Comparison of ENCODE assay signal across 18 mouse cellular contexts in genomic region chr4:154402948-154403347, GRCm38 (mm10).
DNase-seq lines count a peak whose midpoint lies in the region; ATAC-seq and TF ChIP-seq lines count a peak whose summit lies in the region.
"Had no signal": no experiment of that assay in that cellular context is flagged by ENCODE, and none has a peak within 500 bp of the region (broad histone marks: within the 10 kb centered on the region; RNA-seq: fewer than 3 reads in every experiment).

No protein-coding gene starts in this region.

- TF ChIP-seq CTCF in hindbrain, postnatal 0 days (IDR thresholded peaks at IDR 0.05; ENCODE audit: low read depth) = no peak
- TF ChIP-seq CTCF in midbrain, postnatal 0 days (IDR thresholded peaks at IDR 0.05) = no peak

- H3K4me2 ChIP-seq in hindbrain, postnatal 0 days (ENCODE audit: low read depth, low read length) = no peak overlapping the region
- no peak overlapping the region for H3K4me2 ChIP-seq in hindbrain, embryonic 14.5 days (replicated peaks)
- no peak overlapping the region for H3K4me2 ChIP-seq in midbrain, embryonic 12.5 days (replicated peaks)
- no peak overlapping the region for H3K4me2 ChIP-seq in midbrain, embryonic 16.5 days (ENCODE audit: low read length)
- no peak overlapping the region for H3K4me2 ChIP-seq in midbrain, postnatal 0 days (ENCODE audit: low read depth, low read length, poor library complexity, severe bottlenecking)
- H3K4me2 ChIP-seq: embryonic facial prominence, embryonic 12.5 days; heart, embryonic 11.5 days had no signal

- no peak for DNase-seq in frontal cortex, postnatal 10 days (ENCODE audit: low spot score in 2 of 2)
- peak; percentile 36 for DNase-seq in hindbrain, postnatal 0 days (ENCODE audit: low spot score)
- DNase-seq in hindbrain, embryonic 14.5 days (ENCODE audit: low spot score) = no peak
- peak; percentile 35 for DNase-seq in midbrain, postnatal 0 days (ENCODE audit: low spot score)
- DNase-seq: adrenal gland, postnatal 36 days; B cell, adult 2 months; cerebellum, adult 11 months; kidney, adult 2 months; lung, postnatal 4 days had no signal

- no peaks in the 10 kb centered on the region for H3K36me3 ChIP-seq in hindbrain, postnatal 0 days (ENCODE audit: insufficient read depth, low read length)
- H3K36me3 ChIP-seq in hindbrain, embryonic 14.5 days (replicated peaks; ENCODE audit: control insufficient read depth, insufficient read depth) = no peaks in the 10 kb centered on the region
- H3K36me3 ChIP-seq in midbrain, embryonic 12.5 days = no peaks in the 10 kb centered on the region
- no peaks in the 10 kb centered on the region for H3K36me3 ChIP-seq in midbrain, embryonic 16.5 days (ENCODE audit: control insufficient read depth, insufficient read depth, low read length)
- no peaks in the 10 kb centered on the region for H3K36me3 ChIP-seq in midbrain, postnatal 0 days (ENCODE audit: insufficient read depth, low read length)
- H3K36me3 ChIP-seq: embryonic facial prominence, embryonic 12.5 days; G1E had no signal

- H3K27ac ChIP-seq in hindbrain, postnatal 0 days = no peak overlapping the region
- no peak overlapping the region for H3K27ac ChIP-seq in hindbrain, embryonic 14.5 days
- 0 out of 2 replicates have a peak overlapping the region, but pooled peaks have one; percentile 11 for H3K27ac ChIP-seq in midbrain, embryonic 12.5 days (replicated peaks)
- no peak overlapping the region for H3K27ac ChIP-seq in midbrain, embryonic 16.5 days (ENCODE audit: low read length)
- H3K27ac ChIP-seq in midbrain, postnatal 0 days (ENCODE audit: low read depth, low read length) = no peak overlapping the region
- H3K27ac ChIP-seq: embryonic facial prominence, embryonic 12.5 days; kidney, postnatal 0 days had no signal

- H3K4me3 ChIP-seq in hindbrain, postnatal 0 days (ENCODE audit: low read length) = no peak overlapping the region
- no peak overlapping the region for H3K4me3 ChIP-seq in hindbrain, embryonic 14.5 days (replicated peaks; ENCODE audit: low read length)
- H3K4me3 ChIP-seq in midbrain, embryonic 12.5 days = no peak overlapping the region
- no peak overlapping the region for H3K4me3 ChIP-seq in midbrain, embryonic 16.5 days (ENCODE audit: low read depth, low read length)
- H3K4me3 ChIP-seq in midbrain, postnatal 0 days (ENCODE audit: low read depth, low read length) = no peak overlapping the region
- H3K4me3 ChIP-seq: embryonic facial prominence, embryonic 12.5 days had no signal

- H3K27me3 ChIP-seq in hindbrain, postnatal 0 days (ENCODE audit: insufficient read depth, low read length) = no peaks in the 10 kb centered on the region; the same call in 1 of the 2 replicates
- H3K27me3 ChIP-seq in hindbrain, embryonic 14.5 days (ENCODE audit: control insufficient read depth, insufficient read depth, low read length) = 0 out of 2 replicates have a peak, but pooled peaks cover 8% of the 10 kb centered on the region
- H3K27me3 ChIP-seq in midbrain, embryonic 12.5 days = peaks cover 17% of the 10 kb centered on the region
- H3K27me3 ChIP-seq in midbrain, embryonic 16.5 days (ENCODE audit: control insufficient read depth, insufficient read depth, low read depth, low read length) = no peaks in the 10 kb centered on the region; the same call in 1 of the 2 replicates
- H3K27me3 ChIP-seq in midbrain, postnatal 0 days (ENCODE audit: insufficient read depth, low read length) = no peaks in the 10 kb centered on the region
- H3K27me3 ChIP-seq: CH12.LX; embryonic facial prominence, embryonic 12.5 days had no signal

- ATAC-seq in frontal cortex, adult (ENCODE audit: low TSS enrichment) = peak; percentile 43; the same call in 1 of the 2 replicates
- ATAC-seq in hindbrain, postnatal 0 days = peak; percentile 35; the same call in 1 of the 2 replicates
- ATAC-seq in hindbrain, embryonic 14.5 days (ENCODE audit: low FRiP score) = no peak
- ATAC-seq in midbrain, embryonic 12.5 days (ENCODE audit: low FRiP score, low read depth) = no peak
- no peak for ATAC-seq in midbrain, embryonic 16.5 days
- no peak for ATAC-seq in midbrain, postnatal 0 days (ENCODE audit: low FRiP score)
- ATAC-seq: Patski had no signal

- H3K9ac ChIP-seq in hindbrain, postnatal 0 days (replicated peaks; ENCODE audit: low read length) = no peak overlapping the region
- no peak overlapping the region for H3K9ac ChIP-seq in hindbrain, embryonic 14.5 days
- H3K9ac ChIP-seq in midbrain, embryonic 12.5 days (replicated peaks) = no peak overlapping the region
- H3K9ac ChIP-seq in midbrain, embryonic 16.5 days (ENCODE audit: low read depth, low read length) = no peak overlapping the region
- no peak overlapping the region for H3K9ac ChIP-seq in midbrain, postnatal 0 days (replicated peaks; ENCODE audit: low read length, poor library complexity, severe bottlenecking)
- H3K9ac ChIP-seq: embryonic facial prominence, embryonic 12.5 days had no signal

- WGBS in hindbrain, postnatal 0 days = 21% methylated on average over 4 of the region's 4 CpGs
- WGBS in hindbrain, embryonic 14.5 days = 10% methylated on average over 4 of the region's 4 CpGs
- WGBS in midbrain, embryonic 12.5 days = 18% methylated on average over 4 of the region's 4 CpGs
- 10% methylated on average over 4 of the region's 4 CpGs for WGBS in midbrain, embryonic 16.5 days
- WGBS in midbrain, postnatal 0 days = 24% methylated on average over 4 of the region's 4 CpGs

- no peaks in the 10 kb centered on the region for H3K9me3 ChIP-seq in hindbrain, postnatal 0 days (ENCODE audit: low read length)
- H3K9me3 ChIP-seq in hindbrain, embryonic 14.5 days (ENCODE audit: control insufficient read depth, low read length) = no peaks in the 10 kb centered on the region
- H3K9me3 ChIP-seq in midbrain, embryonic 12.5 days = no peaks in the 10 kb centered on the region
- no peaks in the 10 kb centered on the region for H3K9me3 ChIP-seq in midbrain, embryonic 16.5 days (replicated peaks; ENCODE audit: control insufficient read depth, low read length, poor library complexity, severe bottlenecking)
- H3K9me3 ChIP-seq in midbrain, postnatal 0 days (ENCODE audit: low read length) = no peaks in the 10 kb centered on the region
- H3K9me3 ChIP-seq: embryonic facial prominence, embryonic 12.5 days had no signal

- H3K4me1 ChIP-seq in hindbrain, postnatal 0 days (ENCODE audit: insufficient read depth, low read length) = peaks cover 21% of the 10 kb centered on the region
- peaks cover 28% of the 10 kb centered on the region for H3K4me1 ChIP-seq in hindbrain, embryonic 14.5 days (replicated peaks; ENCODE audit: control insufficient read depth, insufficient read depth, low read length)
- H3K4me1 ChIP-seq in midbrain, embryonic 12.5 days = peaks cover 27% of the 10 kb centered on the region
- 0 out of 2 replicates have a peak, but pooled peaks cover 5% of the 10 kb centered on the region for H3K4me1 ChIP-seq in midbrain, embryonic 16.5 days (ENCODE audit: control insufficient read depth, insufficient read depth, low read length)
- H3K4me1 ChIP-seq in midbrain, postnatal 0 days (ENCODE audit: insufficient read depth, low read length) = no peaks in the 10 kb centered on the region; the same call in 1 of the 2 replicates

Comparison
In these comparisons a context has a peak if more than half of its experiments do, and no peak if none do; other contexts are left out.
1. ATAC-seq: peak in frontal cortex, adult (single experiment) and hindbrain, postnatal 0 days (single experiment); none in hindbrain, embryonic 14.5 days (single experiment), midbrain, embryonic 12.5 days (single experiment), midbrain, embryonic 16.5 days (single experiment) and midbrain, postnatal 0 days (single experiment).
2. DNase-seq: peak in hindbrain, postnatal 0 days (single experiment) and midbrain, postnatal 0 days (single experiment); none in frontal cortex, postnatal 10 days (0 of 2) and hindbrain, embryonic 14.5 days (single experiment).